Mouse (Mus musculus): ENCODE data around the gene Kcnh5. TPM values are rescaled to one million over a fixed set of nuclear protein-coding genes. Genes with fewer than 3 reads are reported as not detected.

Kcnh5 gene
- total RNA-seq, 2 experiments from 2014 or later: not detected

DNA sequence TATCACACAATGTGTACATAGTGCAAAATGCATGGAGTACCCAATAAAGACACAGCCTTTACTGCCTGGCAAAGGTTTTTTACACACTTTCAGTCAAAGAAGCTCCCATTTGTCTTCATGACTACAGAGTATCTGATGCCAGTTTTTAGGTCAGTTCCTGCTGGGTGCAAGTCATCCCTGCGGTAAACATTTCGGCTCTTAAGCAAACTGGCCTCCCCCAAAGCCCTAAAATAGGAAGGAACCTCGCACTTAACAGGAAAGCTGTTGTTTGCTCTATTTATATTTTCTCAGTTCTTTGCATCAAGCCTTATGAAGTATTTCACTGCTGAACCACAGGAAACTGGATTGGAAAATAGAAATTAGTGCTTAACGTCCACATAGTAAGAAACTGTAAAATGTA lies 207.7 kb downstream of the Kcnh5 start:
- no peak for DNase-seq (ENCODE audit: low spot score)
- intact Hi-C loops (cut with DNase I): no loop called here

DNA sequence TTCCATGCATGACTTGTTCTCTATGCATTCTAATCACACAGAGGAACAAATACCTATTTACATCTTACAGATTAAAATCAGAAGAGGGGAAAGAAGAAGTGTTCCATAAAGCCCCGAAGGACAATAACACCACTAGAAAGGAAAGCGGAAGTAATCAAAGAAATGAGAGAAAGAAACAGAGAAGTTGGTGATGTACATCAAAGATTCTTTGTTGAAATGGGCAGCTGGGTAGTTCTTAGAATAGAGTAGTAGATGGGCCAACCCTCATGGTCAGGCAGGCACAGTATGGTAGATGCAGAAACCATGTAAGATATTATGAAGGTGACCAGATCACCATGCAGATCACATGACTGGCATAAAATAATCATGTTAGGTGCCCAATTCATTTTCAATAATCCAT lies 210.9 kb downstream of the Kcnh5 start:
- no peak for DNase-seq (ENCODE audit: low spot score)
- intact Hi-C loops (cut with DNase I): no loop called here

DNA sequence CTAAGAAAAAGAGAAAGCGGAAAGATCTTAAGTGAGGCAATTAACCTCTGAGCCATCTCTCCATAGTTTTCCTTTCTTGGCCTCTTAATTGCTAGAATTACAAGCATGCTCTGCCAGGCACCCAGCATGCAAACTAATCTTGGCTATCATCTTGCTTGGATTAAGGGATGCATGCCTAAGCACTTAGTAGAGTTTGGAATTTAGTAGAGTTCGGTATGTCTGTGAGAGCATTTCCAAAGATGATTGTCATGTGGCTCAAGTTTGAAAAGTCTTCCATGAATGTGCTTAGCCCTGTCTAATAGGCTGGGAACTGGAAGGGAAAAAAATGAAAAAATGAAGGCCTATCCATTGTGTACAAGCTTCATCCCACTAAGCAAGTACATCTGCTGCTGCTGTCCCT lies 224.5 kb downstream of the Kcnh5 start:
- no peak for DNase-seq (ENCODE audit: low spot score)
- intact Hi-C loops (cut with DNase I): no loop called here

DNA sequence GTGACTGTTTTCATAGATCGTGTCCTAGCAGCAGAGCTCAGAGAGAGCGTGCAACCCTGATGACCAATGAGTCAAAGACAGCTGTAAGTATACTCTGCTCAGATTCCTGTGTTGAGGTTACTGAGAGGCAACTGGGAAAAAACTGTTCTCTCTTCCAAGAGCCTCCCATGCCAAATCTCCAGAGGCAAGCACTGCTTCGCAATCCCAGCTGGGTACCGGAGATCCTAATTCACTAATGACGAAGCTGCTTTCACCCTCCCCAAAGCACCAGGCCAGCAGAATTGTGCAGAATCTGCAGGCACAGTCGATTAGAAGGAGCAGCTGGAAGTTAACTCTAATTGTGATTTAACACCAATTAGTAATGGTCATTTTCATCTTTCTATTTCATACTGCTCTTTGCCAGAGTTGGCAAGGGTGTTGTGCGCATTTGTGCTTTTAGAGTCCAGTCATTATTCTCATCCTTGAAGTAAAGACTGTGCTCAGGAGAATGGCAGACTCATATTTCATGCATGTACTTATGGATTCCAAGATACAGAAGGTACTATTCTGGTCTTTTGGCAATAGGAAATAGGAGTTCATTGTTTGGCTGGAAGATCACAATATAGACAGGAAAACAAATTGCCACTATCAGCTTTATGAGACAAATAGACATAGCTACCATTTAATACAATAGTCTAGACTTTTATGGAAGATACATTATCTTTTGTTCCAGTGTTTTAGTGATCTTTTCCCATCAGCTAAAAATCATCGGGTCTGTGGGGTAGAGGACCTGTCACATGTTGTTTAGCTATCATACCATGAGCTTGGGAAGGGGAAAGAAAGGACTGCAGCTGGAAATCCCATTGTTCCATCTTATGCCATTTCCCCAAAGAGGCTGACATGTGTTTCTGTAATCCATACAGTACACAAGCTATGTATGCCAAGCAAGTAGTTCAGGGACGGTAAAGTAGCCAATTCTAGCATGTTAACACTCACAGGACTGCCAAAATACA lies 225.7 kb downstream of the Kcnh5 start:
- intact Hi-C loops (cut with DNase I): no loop called here
- DNase-seq (ENCODE audit: low spot score): no peak

DNA sequence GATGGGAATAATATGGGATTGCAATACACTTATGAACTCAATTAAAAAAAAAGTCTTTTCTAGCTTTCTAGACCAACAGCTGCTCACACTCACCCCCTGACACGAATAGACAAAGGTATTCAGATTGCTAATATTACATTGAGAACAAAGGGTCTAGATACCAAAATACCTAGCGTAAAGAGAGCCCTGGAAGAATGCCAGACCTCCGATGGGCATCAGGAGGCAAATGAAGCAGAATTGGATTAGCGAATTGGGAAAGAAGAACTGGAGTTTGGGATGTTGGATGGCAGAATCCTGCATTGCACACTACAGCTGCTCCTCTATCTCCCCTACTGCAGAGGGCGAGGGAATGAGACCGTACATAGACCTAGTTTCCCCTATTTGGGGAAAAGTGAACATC lies 275.8 kb downstream of the Kcnh5 start:
- no peak for DNase-seq (ENCODE audit: low spot score)
- intact Hi-C loops (cut with DNase I): no loop called here

DNA sequence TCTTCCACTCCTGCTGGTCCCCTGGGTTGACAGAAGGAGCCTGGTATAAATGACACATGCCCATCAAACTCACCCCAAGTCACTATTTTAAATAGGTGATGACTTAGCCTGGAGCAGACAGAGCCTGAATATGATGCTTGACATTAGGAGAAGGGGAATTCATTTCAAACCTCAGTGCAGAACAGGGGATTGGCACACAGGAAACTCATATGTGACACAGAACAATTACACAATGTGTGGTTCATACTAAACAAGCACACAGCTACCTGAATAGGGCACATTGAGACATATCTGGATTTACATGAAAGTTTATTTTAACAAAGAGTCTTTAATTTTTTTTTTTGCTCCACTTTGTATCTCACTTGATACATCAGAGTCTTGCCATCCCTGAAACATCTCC lies 276.4 kb downstream of the Kcnh5 start:
- intact Hi-C loops (cut with DNase I): no loop called here

DNA sequence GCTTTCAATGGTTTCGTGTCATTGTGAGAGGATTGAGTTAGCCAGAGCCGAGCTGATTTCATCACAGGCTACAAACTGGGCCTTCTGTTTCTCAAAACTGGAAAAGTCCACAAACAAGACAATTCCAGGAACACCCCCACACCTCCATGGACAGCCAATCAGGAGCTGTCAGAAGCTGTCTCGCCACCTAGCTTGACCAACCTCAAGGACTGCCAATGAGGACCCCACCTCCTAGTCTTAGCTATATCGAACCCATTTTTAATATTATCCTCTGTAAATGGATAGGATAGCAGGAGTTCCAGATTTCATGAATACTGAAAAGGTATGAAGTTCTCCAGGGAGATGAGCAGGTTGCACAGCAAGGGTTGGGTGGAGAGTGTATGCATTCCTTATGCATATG lies 278.1 kb downstream of the Kcnh5 start:
- no peak for DNase-seq (ENCODE audit: low spot score)
- intact Hi-C loops (cut with DNase I): no loop called here

More for the DNA sequence above, 276.4 kb downstream of the Kcnh5 start:
- DNase-seq (ENCODE audit: low spot score): no peak

DNA sequence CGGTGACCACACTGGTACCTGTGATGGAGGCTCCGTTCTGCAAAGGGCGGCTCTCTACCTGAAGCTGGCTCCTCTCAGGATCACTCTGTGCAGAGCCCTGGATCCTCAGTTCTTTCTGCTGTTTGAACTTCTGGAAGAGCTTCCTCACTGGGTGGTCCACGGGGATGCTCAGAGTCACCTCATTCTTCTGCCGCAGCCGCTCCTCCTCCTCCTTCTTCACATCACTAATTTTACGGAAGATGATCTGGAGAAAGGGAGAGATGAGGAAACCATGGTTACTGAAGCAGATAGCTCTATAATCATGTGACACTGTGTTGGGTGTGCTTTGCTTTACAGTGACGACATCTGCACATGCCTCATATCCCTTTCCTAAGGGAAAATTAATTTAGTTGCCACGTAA lies 278.9 kb downstream of the Kcnh5 start:
- DNase-seq (ENCODE audit: low spot score): no peak
- intact Hi-C loops (cut with DNase I): no loop called here

DNA sequence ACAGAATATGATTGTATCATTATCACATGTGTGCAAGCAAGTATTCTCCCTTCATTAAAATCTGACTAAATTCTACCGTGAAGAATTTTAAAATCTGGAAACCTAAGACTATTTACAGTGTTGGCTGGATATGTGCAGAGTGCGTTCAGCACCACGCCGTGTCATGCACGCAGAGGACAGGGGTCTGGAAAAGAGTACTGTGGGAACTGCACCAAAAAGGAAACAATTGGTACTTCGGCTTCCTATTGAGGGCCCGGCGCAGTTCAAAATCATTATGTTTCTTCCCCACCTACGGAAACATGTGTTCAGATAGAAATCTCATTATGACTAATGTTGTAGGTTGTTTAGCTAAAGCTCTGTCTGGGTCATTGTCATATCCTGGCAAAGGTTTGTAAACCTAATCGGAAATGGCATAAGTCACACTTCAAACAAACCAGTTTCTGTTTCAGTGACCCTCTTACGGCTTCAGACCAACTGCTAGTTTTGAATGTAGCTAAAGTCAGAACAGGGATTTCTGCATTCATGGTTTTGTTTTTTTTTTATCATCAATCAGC lies 282.2 kb downstream of the Kcnh5 start:
- no peak for DNase-seq (ENCODE audit: low spot score)
- intact Hi-C loops (cut with DNase I): no loop called here

DNA sequence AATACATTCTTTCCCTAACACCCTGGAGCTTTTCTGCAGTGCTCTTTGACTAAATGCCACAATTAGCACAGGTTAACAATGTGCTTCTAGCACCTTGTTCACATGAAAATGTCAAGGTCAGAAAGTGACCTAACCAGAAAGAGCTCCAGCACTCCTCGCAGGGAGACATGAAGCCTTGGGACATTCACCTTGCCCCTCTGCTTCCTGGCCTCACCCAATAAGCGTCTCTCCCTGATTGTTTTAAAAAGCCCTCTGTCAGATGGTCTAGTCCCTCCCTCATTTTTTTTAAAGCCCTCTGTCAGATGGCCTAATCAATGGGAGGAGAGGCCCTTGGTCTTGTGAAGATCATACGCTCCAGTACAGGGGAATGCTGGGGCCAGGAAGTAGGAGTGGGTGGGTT lies 287.7 kb downstream of the Kcnh5 start:
- no peak for DNase-seq (ENCODE audit: low spot score)
- intact Hi-C loops (cut with DNase I): no loop called here

DNA sequence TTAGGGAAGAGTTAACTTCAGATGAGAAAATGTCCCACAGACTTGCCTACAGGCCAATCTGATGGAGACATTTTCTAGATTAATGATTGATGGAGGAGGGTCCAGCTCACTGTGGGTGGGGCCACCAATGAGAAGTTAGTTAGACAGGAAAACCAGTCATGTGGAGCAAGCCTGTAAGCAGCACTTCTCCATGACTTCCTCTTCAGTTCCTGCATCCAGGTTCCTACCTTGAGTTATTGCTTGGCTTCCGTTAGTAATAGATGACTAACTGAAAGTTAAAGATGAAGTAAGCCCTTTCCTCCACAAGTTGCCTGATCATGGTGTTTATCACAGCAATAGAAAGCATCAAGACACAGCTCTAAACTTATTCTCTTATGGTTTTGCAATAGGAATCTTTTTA lies 290.1 kb downstream of the Kcnh5 start:
- DNase-seq (ENCODE audit: low spot score): no peak
- intact Hi-C loops (cut with DNase I): no loop called here

DNA sequence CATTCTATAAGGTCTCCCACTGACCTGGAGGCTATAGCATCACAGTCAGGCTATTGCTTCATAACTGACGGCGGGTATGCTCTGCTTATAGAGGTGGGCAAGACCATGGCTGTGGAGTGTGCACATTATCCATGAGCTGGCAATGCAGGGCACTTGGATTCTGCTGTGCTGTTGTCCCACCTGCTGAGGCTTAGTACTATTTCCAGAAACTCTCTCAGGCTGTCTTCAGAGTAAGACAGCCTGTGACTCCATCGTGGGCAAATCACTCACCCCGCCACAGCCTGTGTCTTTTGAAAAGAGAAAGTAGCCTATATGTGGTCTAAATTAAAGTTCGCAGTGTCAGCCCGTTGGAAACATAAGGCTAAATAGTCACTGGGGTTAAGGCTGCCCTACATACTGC lies 295.8 kb downstream of the Kcnh5 start:
- intact Hi-C loops (cut with DNase I): no loop called here
- DNase-seq (ENCODE audit: low spot score): no peak

DNA sequence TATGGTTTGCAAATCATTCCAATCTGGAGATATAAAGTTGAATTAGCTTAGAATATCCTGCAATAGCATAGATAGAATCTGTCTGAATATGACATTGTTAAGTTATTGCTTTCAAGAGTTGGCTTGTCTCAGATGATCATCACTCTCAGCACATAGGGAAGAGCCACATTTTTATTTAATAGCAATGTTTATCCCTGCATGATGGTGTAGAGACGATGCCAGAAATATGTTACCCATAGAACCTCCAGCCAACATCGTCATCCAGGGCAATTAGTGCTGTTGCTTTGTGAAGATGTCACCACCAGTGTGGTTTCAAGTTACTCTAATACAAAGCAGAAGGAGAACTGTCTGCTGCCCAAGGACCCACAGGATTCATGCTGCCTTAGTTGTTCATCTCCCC lies 321.5 kb downstream of the Kcnh5 start:
- no peak for DNase-seq (ENCODE audit: low spot score)
- intact Hi-C loops (cut with DNase I): no loop called here

DNA sequence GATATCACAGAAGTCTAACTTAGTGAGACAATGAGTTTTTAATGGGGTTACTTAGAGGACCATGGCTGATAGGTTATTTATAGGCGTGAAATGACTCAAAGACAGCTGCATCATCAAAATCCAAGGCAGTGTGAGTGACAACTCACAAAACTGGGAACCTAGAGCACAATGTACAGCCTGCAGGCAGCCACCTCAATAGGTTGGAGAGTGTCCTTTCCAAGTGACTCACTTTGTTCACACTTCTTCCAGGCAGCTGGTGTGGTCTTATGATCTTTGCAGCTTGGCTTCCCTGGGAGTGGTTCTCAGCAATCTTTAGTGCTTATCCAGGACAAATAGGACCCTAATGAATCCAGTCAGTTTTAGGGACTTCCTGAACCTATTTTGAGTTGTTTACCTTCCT lies 322.9 kb downstream of the Kcnh5 start:
- intact Hi-C loops (cut with DNase I): no loop called here
- DNase-seq (ENCODE audit: low spot score): no peak

DNA sequence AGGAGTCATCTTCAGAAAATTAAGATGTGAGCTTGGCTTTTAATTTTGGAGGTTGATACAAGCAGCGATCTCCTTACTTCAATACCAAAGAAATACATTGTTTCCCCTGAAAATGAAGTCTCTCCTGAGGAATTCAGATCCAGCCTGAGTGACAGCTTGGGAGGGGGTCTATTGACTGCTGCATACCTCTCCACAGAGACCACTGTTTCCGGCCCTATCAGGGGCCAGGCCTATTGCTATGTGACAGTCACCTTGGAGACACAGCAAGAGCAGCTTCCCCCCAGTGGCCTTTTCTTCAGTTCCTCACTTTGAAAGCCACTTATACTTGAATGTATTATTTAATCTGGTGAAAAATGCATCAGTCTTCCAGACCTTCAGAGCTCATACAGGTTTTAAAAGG lies 326.8 kb downstream of the Kcnh5 start:
- no peak for DNase-seq (ENCODE audit: low spot score)
- intact Hi-C loops (cut with DNase I): no loop called here

DNA sequence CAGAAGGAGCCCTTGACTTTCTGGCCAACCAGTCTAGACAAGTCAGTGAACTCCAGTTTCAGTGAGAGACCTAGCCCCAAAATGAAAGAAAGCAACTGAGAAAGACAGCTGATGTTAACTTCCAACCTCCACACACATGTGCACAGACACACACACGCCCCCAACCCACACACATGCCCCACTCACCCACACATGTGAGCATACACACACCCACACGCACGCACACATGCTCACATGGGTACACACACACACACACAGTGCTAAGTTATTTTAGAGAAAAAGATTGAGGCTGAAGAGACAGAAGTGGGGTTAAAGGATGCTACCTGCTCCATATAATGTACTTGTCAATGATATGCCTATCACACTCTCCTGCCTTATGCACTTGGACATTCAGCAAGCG lies 327.2 kb downstream of the Kcnh5 start:
- intact Hi-C loops (cut with DNase I): no loop called here

DNA sequence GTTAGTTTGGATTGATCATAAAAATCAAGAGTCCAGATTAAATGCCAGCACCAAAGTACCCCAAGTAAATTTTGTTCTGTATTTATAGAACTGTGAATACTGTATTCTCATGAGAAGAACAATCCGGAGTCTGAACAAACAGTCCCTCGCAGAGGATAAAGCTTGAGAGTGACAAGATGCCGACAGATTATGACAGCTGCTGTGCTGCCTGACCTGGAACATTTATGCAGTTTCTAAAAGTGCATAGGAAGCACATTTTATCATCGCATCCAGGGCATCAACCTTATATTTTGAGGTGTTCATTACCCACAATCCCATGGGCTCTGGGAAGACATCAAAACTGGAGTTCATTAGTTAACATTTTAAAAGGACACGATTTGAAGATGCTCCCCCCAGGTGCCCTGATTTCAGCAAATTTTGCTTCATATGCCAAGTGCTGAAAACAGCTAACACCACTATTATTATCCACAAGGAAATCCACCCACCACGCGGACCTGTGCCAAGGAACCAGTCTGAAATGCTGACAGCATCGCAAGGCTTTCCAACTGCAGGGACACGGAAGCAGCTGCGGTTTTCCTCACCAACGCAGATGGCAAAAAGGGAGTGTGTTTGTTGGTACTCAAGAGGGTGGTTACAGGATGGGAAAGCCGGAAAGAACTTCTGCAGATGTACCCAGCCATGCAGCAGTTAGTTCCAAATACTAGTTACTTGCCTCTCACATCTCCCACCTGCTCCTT lies 328.4 kb downstream of the Kcnh5 start:
- DNase-seq (ENCODE audit: low spot score): no peak
- intact Hi-C loops (cut with DNase I): no loop called here

More for the DNA sequence above, 327.2 kb downstream of the Kcnh5 start:
- no peak for DNase-seq (ENCODE audit: low spot score)

All from heart, postnatal 25 days (tissue).